Mouse (Mus musculus) intestine, embryonic 16.5 days (tissue): ENCODE measurements at regions not wholly inside any gene's neighbourhood (a gene's known extent, or its start where the extent isn't known, plus 50 kb on each side); places are given as distances from the start of the nearest gene placed in this dataset.

Experiments
- ATAC-seq: fragments of 200-750 bp; cut with Nextera tagmentation; 2 replicates; pipeline ENCODE4 v1.8.0; 2017; ENCODE audit warnings: moderate TSS enrichment, moderate library complexity
- H3K27ac ChIP-seq: fragments of 300-500 bp; sonication (generic); 2 replicates; pipeline ENCODE4 v1.5.1; 2014; ENCODE audit warnings: mild to moderate bottlenecking, low read length
- H3K27me3 ChIP-seq: fragments of 300-500 bp; sonication (generic); replicated peaks from 2 replicates; pipeline ENCODE4 v1.6.1; 2014; ENCODE audit warnings: low read length, control low read depth, mixed read lengths; ENCODE audit not compliant: control insufficient read depth, insufficient read depth
- H3K36me3 ChIP-seq: fragments of 300-500 bp; sonication (generic); 2 replicates; pipeline ENCODE4 v1.6.1; 2014; ENCODE audit warnings: low read length, control low read depth; ENCODE audit not compliant: control insufficient read depth, insufficient read depth
- H3K4me1 ChIP-seq: fragments of 300-500 bp; sonication (generic); 2 replicates; pipeline ENCODE4 v1.6.1; 2014; ENCODE audit warnings: low read length, control low read depth, mixed read lengths; ENCODE audit not compliant: control insufficient read depth, insufficient read depth
- H3K4me2 ChIP-seq: fragments of 300-500 bp; sonication (generic); 2 replicates; pipeline ENCODE4 v1.6.1; 2014; ENCODE audit warnings: low read depth, low read length, control low read depth
- H3K4me3 ChIP-seq: fragments of 300-500 bp; sonication (generic); 2 replicates; pipeline ENCODE4 v1.5.1; 2014; ENCODE audit warnings: mild to moderate bottlenecking, low read length
- H3K9ac ChIP-seq: fragments of 300-500 bp; sonication (generic); 2 replicates; pipeline ENCODE4 v1.6.1; 2014; ENCODE audit warnings: low read depth, low read length
- H3K9me3 ChIP-seq: fragments of 300-500 bp; sonication (generic); 2 replicates; pipeline ENCODE4 v1.6.1; 2016; ENCODE audit warnings: low read length, control low read depth; ENCODE audit not compliant: control insufficient read depth
- WGBS: fragments of 180-500 bp; shearing (Covaris S2); extraction: QIAGEN DNeasy Blood & Tissue Kit; methylation state at CpG from one replicate; pipeline ENCODE4 v1.1.7; 2014; 5-methylcytosine and 5-hydroxymethylcytosine counted together

DNA sequence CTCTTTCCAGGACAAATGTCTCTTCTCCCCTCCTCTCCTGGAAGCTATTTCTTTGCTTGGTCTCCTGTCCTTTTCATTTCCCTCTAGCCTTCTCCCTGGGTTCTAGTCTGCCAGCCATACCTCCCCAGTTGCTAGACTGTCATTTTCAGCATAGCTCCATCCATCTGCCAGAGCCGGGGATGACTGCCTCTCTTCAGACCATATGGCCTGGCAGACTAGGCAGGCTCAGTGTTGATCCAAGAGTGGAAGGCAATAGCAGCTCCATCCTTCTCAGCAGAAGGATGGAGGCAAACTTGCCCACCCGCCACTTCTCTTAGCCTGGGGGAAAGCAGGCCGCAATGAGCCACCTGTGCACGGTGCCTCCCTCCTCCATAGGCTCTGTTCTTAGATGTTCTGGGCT lies 242.0 kb upstream of the Adra1b start:
- Histone ChIP-seq H3K27ac (no peak overlapping the region), H3K4me2 (no peak overlapping the region), H3K9me3 (no peaks in the 10 kb centered on the region; the same call in 1 of the 2 replicates), H3K4me1 (no peaks in the 10 kb centered on the region), H3K9ac (no peak overlapping the region), H3K36me3 (no peaks in the 10 kb centered on the region), H3K27me3 (no peaks in the 10 kb centered on the region), H3K4me3 (no peak overlapping the region)
- no peak for ATAC-seq
- 86% methylated on average over 4 of the region's 4 CpGs for WGBS

DNA sequence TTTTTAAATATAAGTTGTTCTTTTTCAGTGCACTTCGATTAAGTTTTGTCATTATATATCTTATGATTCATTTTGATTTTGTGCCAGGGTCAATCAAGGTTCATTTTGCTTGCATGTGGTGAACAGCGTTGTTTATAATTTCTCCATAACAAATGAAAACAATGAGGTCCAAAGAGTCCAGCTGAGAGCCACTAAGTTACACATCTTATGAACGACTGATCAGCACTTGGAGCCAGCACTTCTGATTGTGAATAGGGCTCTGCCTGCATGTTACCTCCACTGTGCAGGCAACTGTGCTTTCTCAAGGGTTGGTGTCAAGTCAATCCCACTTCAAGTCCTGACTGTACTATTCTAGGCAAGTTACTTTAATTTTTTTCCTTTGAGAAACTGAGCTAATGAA lies 243.5 kb upstream of the Adra1b start:
- H3K4me1 ChIP-seq, result no peaks in the 10 kb centered on the region
- H3K27ac ChIP-seq, result no peak overlapping the region
- 58% methylated on average over 3 of the region's 3 CpGs for WGBS
- no peak overlapping the region for H3K4me3 ChIP-seq
- H3K27me3 ChIP-seq, result no peaks in the 10 kb centered on the region
- no peak overlapping the region for H3K9ac ChIP-seq
- no peaks in the 10 kb centered on the region for H3K36me3 ChIP-seq
- ATAC-seq, result no peak
- H3K9me3 ChIP-seq, result no peaks in the 10 kb centered on the region; the same call in 1 of the 2 replicates
- H3K4me2 ChIP-seq, result no peak overlapping the region

DNA sequence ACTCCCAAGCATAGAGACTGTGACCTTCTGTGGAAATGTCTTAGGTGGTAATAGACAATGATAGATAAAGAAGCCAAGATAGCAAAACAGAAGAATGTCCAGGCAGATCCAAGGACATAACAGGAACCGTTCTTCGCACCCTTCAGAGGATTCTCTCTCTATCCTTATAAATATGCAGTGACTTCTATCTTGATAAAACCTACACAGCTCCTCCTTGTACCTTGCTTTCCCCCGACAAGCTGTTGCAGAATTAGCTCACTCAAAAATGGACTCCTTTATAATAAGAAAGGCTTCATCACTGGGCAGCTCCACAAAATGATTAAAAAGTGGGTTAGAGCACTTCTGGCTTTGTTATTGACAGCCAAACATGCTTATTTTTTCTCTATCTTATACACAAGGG lies 245.4 kb upstream of the Adra1b start:
- no peak overlapping the region for H3K4me2 ChIP-seq
- no peaks in the 10 kb centered on the region for H3K27me3 ChIP-seq
- no peak for ATAC-seq
- H3K9ac ChIP-seq, result no peak overlapping the region
- no peaks in the 10 kb centered on the region for H3K36me3 ChIP-seq
- no peak overlapping the region for H3K4me3 ChIP-seq
- no peaks in the 10 kb centered on the region; the same call in 1 of the 2 replicates for H3K9me3 ChIP-seq
- no peak overlapping the region for H3K27ac ChIP-seq
- 87% methylated on average over 3 of the region's 3 CpGs for WGBS
- H3K4me1 ChIP-seq, result no peaks in the 10 kb centered on the region

DNA sequence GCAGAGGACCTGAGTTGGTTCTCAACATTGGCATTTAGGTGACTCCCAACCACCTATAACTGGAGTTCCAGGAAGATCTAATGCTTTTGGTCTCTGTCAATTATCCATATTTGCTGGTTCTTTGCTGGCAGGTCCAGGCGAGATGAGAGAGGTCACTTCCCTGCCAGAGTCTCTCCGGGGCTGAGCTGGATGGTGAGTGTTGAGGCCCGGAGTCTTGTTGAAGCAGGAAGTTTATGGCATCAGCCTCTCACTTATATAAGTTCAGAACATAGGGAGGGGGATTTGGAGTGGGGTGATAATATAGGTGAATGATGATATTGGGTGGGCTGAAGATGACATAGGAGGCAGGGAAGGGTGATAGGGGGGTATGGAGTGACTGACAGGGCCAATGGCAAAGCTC lies 246.3 kb upstream of the Il12b start:
- Histone ChIP-seq H3K27me3 (no peaks in the 10 kb centered on the region), H3K4me1 (no peaks in the 10 kb centered on the region), H3K9ac (no peak overlapping the region), H3K9me3 (no peaks in the 10 kb centered on the region), H3K4me2 (no peak overlapping the region), H3K36me3 (no peaks in the 10 kb centered on the region), H3K27ac (no peak overlapping the region), H3K4me3 (no peak overlapping the region)
- ATAC-seq, result no peak
- WGBS, result 87% methylated on average over 3 of the region's 3 CpGs

- 53% methylated on average over 2 of the region's 2 CpGs for WGBS
- Histone ChIP-seq H3K36me3 (no peaks in the 10 kb centered on the region), H3K4me3 (no peak overlapping the region), H3K4me1 (no peaks in the 10 kb centered on the region), H3K27me3 (no peaks in the 10 kb centered on the region), H3K9me3 (no peaks in the 10 kb centered on the region), H3K9ac (no peak overlapping the region), H3K4me2 (no peak overlapping the region), H3K27ac (no peak overlapping the region)
- ATAC-seq, result no peak
Measured at GRCm38 (mm10) chr11:44155591-44155990, 244.3 kb upstream of the Il12b start.

GRCm38 (mm10) chr11:44156081-44156480 lies 243.8 kb upstream of the Il12b start:
- WGBS, result 28% methylated on average over 5 of the region's 5 CpGs
- ATAC-seq, result no peak
- H3K4me2 ChIP-seq, result no peak overlapping the region
- no peak overlapping the region for H3K9ac ChIP-seq
- no peak overlapping the region for H3K27ac ChIP-seq
- no peak overlapping the region for H3K4me3 ChIP-seq
- H3K27me3 ChIP-seq, result no peaks in the 10 kb centered on the region
- no peaks in the 10 kb centered on the region for H3K36me3 ChIP-seq
- no peaks in the 10 kb centered on the region for H3K9me3 ChIP-seq
- no peaks in the 10 kb centered on the region for H3K4me1 ChIP-seq

- Histone ChIP-seq H3K36me3 (no peaks in the 10 kb centered on the region), H3K27ac (no peak overlapping the region), H3K4me3 (no peak overlapping the region), H3K4me1 (no peaks in the 10 kb centered on the region), H3K9me3 (no peaks in the 10 kb centered on the region), H3K27me3 (no peaks in the 10 kb centered on the region), H3K9ac (no peak overlapping the region), H3K4me2 (no peak overlapping the region)
- WGBS, result 58% methylated on average over 3 of the region's 3 CpGs
- no peak for ATAC-seq
Measured at GRCm38 (mm10) chr11:44156490-44157345, 243.1 kb upstream of the Il12b start.

- 63% methylated on average over 5 of the region's 5 CpGs for WGBS
- no peak for ATAC-seq
- Histone ChIP-seq H3K36me3 (no peaks in the 10 kb centered on the region), H3K4me3 (no peak overlapping the region), H3K9me3 (no peaks in the 10 kb centered on the region), H3K27ac (no peak overlapping the region), H3K27me3 (no peaks in the 10 kb centered on the region), H3K4me1 (no peaks in the 10 kb centered on the region), H3K9ac (no peak overlapping the region), H3K4me2 (no peak overlapping the region)
Measured at GRCm38 (mm10) chr11:44158236-44158635, 241.6 kb upstream of the Il12b start.

DNA sequence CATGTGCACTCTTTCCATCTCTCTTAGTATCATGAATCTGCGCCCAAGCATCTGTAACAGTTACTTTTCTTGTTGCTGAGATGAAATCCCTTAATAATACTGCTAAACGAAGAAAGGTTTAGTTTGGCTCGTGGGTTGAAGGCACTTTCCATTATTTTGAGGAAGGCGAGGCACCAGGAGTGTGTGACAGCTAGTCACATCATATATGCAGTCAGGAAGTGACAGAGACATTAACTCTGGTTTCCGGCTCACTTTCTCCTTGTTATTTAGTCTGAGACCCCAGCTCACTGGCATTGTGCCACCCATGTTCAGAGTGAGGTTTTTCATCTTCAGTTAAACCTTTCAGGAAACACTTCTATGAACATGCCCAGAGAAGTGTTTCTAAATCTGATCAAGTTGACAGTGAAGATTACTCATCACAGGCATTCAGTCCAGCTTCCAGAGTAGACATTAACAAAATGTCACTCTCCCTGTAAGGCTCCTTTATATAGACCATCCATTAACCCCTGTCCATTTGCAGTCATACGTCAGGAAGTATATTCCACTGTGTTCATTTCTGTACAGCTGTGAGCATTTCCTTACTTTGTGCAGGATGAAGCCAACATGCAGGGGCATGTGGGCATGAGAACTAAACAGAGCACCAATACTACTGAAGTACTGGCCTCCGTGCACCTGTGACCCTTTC lies 238.0 kb upstream of the Il12b start:
- H3K4me3 ChIP-seq, result no peak overlapping the region
- no peak overlapping the region for H3K9ac ChIP-seq
- no peaks in the 10 kb centered on the region for H3K27me3 ChIP-seq
- no peak overlapping the region for H3K27ac ChIP-seq
- H3K4me1 ChIP-seq, result no peaks in the 10 kb centered on the region
- ATAC-seq, result no peak
- WGBS, result 75% methylated on average over 7 of the region's 7 CpGs
- no peak overlapping the region for H3K4me2 ChIP-seq
- H3K9me3 ChIP-seq, result no peaks in the 10 kb centered on the region
- no peaks in the 10 kb centered on the region for H3K36me3 ChIP-seq
